Mouse (Mus musculus) olfactory bulb, adult 2 months (tissue): ENCODE measurements around the gene Prkn.

Experiments
- CTCF ChIP-seq: fragments of 200-500 bp; IDR thresholded peaks from 2 replicates; pipeline ENCODE4 v1.5.1; 2012; ENCODE audit warnings: low read depth, mild to moderate bottlenecking, low read length, moderate library complexity; ENCODE audit not compliant: insufficient read depth
- POLR2A ChIP-seq: fragments of 200-500 bp; IDR thresholded peaks from 2 replicates; pipeline ENCODE4 v1.6.1; 2012; ENCODE audit warnings: mild to moderate bottlenecking, low read depth, low read length, moderate library complexity; ENCODE audit not compliant: insufficient read depth

GRCm38 (mm10) chr17:12050261-12050660 is 1210.1 kb downstream of the Prkn start:
- no peak for TF ChIP-seq CTCF
- no peak for TF ChIP-seq POLR2A
